Mouse (Mus musculus) CH12.LX (cell line): ENCODE results near the gene 1700011L22Rik.

Source experiments
- CTCF ChIP-seq, 2 experiments: IDR thresholded peaks in 1 of 2; conservative IDR thresholded peaks in 1 of 2; 2 replicates each; pipeline ENCODE4 v1.5.1; 2011 to 2012; ENCODE audit warnings: low read depth in 2 of 2, low read length in 2 of 2, improper control_type of control experiment in 1 of 2, inconsistent platforms in 1 of 2, mild to moderate bottlenecking in 1 of 2, moderate library complexity in 1 of 2
- MYC ChIP-seq: IDR thresholded peaks from 2 replicates; pipeline ENCODE4 v1.6.1; 2011; ENCODE audit warnings: low read depth, mild to moderate bottlenecking, improper control_type of control experiment, low read length
- TCF12 ChIP-seq: IDR thresholded peaks from 2 replicates; pipeline ENCODE4 v1.6.1; 2014; ENCODE audit warnings: low read depth, mild to moderate bottlenecking, inconsistent platforms, low read length, improper control_type of control experiment

- TF ChIP-seq MYC (no peak), TCF12 (no peak), CTCF (conservative IDR thresholded peaks at IDR 0.05 in 1 of 2, IDR thresholded peaks at IDR 0.05 in 1 of 2; ENCODE audit: low read depth in 2 of 2, low read length in 2 of 2) (no peak)
These were observed 49.7 kb downstream of the 1700011L22Rik start for GRCm38 (mm10) chr8:79198675-79199074.
